Mouse (Mus musculus) retina, adult 2 months (tissue): Measurements from ENCODE around the gene Fastk.

Experiments used
- DNase-seq: peaks from one replicate; pipeline ENCODE4 v3.0.0-alpha.2; 2012; ENCODE audit warnings: low read depth, low spot score

The Fastk gene

GRCm38 (mm10) chr5:24453283-24453984 lies 8.3 kb upstream of the Fastk start:
- no peak for DNase-seq

- DNase-seq, result no peak
Observed at GRCm38 (mm10) chr5:24452691-24453233, 7.7 kb upstream of the Fastk start.

- no peak for DNase-seq
Observed at GRCm38 (mm10) chr5:24452030-24452690, 7.1 kb upstream of the Fastk start, which contains the start of gene Agap3. Gene Agap3, plus strand, starts transcription at chr5:24452177.

- DNase-seq, result peak; percentile 67
Observed at GRCm38 (mm10) chr5:24451264-24452029, 6.4 kb upstream of the Fastk start.

GRCm38 (mm10) chr5:24447624-24448298 lies 2.7 kb upstream of the Fastk start, which contains the start of gene Tmub1:
Gene Tmub1, minus strand, starts transcription at chr5:24447854.
- DNase-seq, result peak; percentile 66

GRCm38 (mm10) chr5:24446630-24447029 lies 1.5 kb upstream of the Fastk start:
- no peak for DNase-seq

GRCm38 (mm10) chr5:24445428-24446080 lies 467 bp upstream of the Fastk start:
- DNase-seq, result no peak

GRCm38 (mm10) chr5:24443927-24444326 lies 1.2 kb downstream of the Fastk start:
- no peak for DNase-seq

GRCm38 (mm10) chr5:24443204-24443603 lies 1.9 kb downstream of the Fastk start:
- DNase-seq, result no peak

- DNase-seq, result no peak
Observed at GRCm38 (mm10) chr5:24442029-24442428, 3.1 kb downstream of the Fastk start.

- DNase-seq, result no peak
Observed at GRCm38 (mm10) chr5:24441187-24441586, 3.9 kb downstream of the Fastk start.

- no peak for DNase-seq
Observed at GRCm38 (mm10) chr5:24433993-24434392, 11.1 kb downstream of the Fastk start.

- DNase-seq, result no peak
Observed at GRCm38 (mm10) chr5:24428596-24428995, 16.5 kb downstream of the Fastk start.

- DNase-seq, result no peak
Observed at GRCm38 (mm10) chr5:24427981-24428402, 17.1 kb downstream of the Fastk start.

GRCm38 (mm10) chr5:24427285-24427633 lies 17.8 kb downstream of the Fastk start:
- DNase-seq, result no peak

GRCm38 (mm10) chr5:24426556-24427284 lies 18.4 kb downstream of the Fastk start:
- no peak for DNase-seq

GRCm38 (mm10) chr5:24426037-24426432 lies 19.1 kb downstream of the Fastk start:
- no peak for DNase-seq

GRCm38 (mm10) chr5:24425421-24426036 lies 19.6 kb downstream of the Fastk start:
- no peak for DNase-seq

GRCm38 (mm10) chr5:24424861-24425411 lies 20.2 kb downstream of the Fastk start:
- DNase-seq, result peak; percentile 78
